Mouse (Mus musculus) heart, embryonic 12.5 days (tissue): ENCODE results near the gene Gnpda2. TPM values are rescaled to one million over a fixed set of nuclear protein-coding genes. Genes with fewer than 3 reads are reported as not detected.
A peak's percentile ranks its signal among the peaks of the same experiment; 100 is the strongest.

Experiments used
- ATAC-seq: fragments of 200-750 bp; cut with Nextera tagmentation; 2 replicates; pipeline ENCODE4 v1.8.0; 2017; ENCODE audit warnings: moderate TSS enrichment, moderate library complexity; ENCODE audit not compliant: insufficient number of reproducible peaks, low FRiP score
- H3K27ac ChIP-seq: fragments of 300-500 bp; sonication (generic); 2 replicates; pipeline ENCODE4 v1.5.1; 2016; ENCODE audit warnings: mild to moderate bottlenecking, moderate library complexity; ENCODE audit not compliant: poor library complexity, severe bottlenecking
- H3K27me3 ChIP-seq: fragments of 300-500 bp; sonication (generic); replicated peaks from 2 replicates; pipeline ENCODE4 v1.6.1; 2016; ENCODE audit warnings: mild to moderate bottlenecking, moderate library complexity
- H3K36me3 ChIP-seq: fragments of 300-500 bp; sonication (generic); 2 replicates; pipeline ENCODE4 v1.6.1; 2016; ENCODE audit warnings: mild to moderate bottlenecking, moderate library complexity
- H3K4me1 ChIP-seq: fragments of 300-500 bp; sonication (generic); replicated peaks from 2 replicates; pipeline ENCODE4 v1.6.1; 2016; ENCODE audit warnings: mild to moderate bottlenecking
- H3K4me2 ChIP-seq: fragments of 300-500 bp; sonication (generic); 2 replicates; pipeline ENCODE4 v1.6.1; 2016; ENCODE audit warnings: mild to moderate bottlenecking, moderate library complexity
- H3K4me3 ChIP-seq: fragments of 300-500 bp; sonication (generic); 2 replicates; pipeline ENCODE4 v1.5.1; 2016; ENCODE audit warnings: mild to moderate bottlenecking
- H3K9ac ChIP-seq: fragments of 300-500 bp; sonication (generic); 2 replicates; pipeline ENCODE4 v1.6.1; 2016; ENCODE audit warnings: mild to moderate bottlenecking, moderate library complexity
- H3K9me3 ChIP-seq: fragments of 300-500 bp; sonication (generic); replicated peaks from 2 replicates; pipeline ENCODE4 v1.6.1; 2016; ENCODE audit warnings: mild to moderate bottlenecking, moderate library complexity
- WGBS: fragments of 180-500 bp; shearing (Covaris S2); methylation state at CpG from one replicate; pipeline ENCODE4 v1.1.7; 2016; 5-methylcytosine and 5-hydroxymethylcytosine counted together
- polyA plus RNA-seq: library from polyadenylated mRNA; unstranded; fragments of >200 nt; fragmentation: Nextera tagmentation; extraction: Ambion mirVana; gene quantifications from 2 replicates; pipeline ENCODE4 v1.2.1, GENCODE M21; 2016

The Gnpda2 gene
- 28.0 and 29.8 TPM in 2 replicates for polyA plus RNA-seq

DNA sequence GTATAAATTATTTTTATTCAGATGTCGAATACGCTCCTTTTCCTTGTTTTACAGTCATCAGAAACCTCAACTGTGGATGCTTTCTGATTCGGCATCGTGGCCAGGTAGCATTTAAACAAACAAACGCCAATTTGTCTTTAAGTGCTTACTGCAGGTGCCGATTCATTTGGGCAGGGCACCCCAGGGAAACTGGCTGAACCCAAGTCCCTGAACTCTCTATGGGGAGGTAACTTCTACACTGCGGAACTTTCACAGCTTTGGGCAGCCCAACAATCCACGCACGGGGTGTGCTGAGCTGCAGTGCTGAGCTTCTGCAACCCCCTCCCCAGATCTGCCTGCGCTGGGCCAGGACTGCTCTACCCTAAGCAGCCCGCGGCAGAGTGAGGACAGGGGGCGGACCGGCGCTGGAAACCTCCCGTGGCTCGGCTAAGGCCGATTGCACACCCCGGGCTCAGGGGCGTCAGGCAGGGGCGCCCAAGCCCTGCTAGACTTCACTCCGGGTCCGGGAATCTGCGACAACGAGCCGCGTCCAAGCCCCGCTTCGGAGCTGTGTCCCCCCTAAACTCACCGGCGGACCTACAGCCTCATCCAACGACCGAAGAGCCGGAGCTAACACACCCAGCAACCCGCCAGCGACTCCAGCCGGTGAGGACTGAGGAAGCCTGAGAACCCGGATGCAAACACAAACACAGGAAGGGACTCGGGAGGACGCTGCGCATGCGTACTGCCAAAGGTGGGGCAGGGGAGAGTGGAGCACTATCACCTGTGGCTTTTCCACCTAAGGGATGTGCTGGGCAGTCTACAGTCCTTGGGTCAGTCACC lies at the start of gene Gnpda2:
Gene Gnpda2 (minus strand): TSS at position 701 of the 822 bp plus-strand sequence.
- Histone ChIP-seq H3K4me1 (peaks cover 7% of the 10 kb centered on the region; the same call in 1 of the 2 replicates), H3K27ac (peak within 1 kb of the TSS; percentile 62), H3K9me3 (no peaks in the 10 kb centered on the region), H3K4me3 (peak within 1 kb of the TSS; percentile 70), H3K9ac (peak within 1 kb of the TSS; percentile 84), H3K36me3 (peaks cover 10% of the 10 kb centered on the region), H3K27me3 (no peaks in the 10 kb centered on the region), H3K4me2 (peak within 1 kb of the TSS; percentile 82)
- peak; percentile 92 for ATAC-seq
- WGBS, result 3% methylated on average over 42 of the region's 42 CpGs

DNA sequence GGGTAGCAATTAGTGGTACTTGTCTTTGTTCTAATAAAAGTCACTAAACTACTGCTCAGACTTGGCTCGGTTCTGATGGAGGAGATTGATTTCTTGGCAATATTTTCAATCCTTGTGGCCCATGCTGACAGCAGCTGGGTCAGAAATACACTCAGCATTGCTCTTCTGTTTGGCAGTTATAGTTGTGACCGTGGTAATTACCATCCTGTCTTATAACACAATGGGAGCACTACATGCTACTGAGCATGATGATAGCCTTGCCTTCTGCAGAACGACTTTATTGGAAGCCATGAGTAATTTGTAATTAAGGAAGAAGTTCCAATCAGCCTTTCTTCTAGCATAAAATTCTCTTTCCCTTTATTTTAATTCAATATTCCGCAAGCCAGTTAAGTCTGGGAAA lies 42.6 kb upstream of the Gnpda2 start:
- H3K36me3 ChIP-seq, result no peaks in the 10 kb centered on the region
- H3K4me2 ChIP-seq, result no peak overlapping the region
- H3K4me3 ChIP-seq, result no peak overlapping the region
- H3K9me3 ChIP-seq, result no peaks in the 10 kb centered on the region
- no peak for ATAC-seq
- no peaks in the 10 kb centered on the region for H3K4me1 ChIP-seq
- no peak overlapping the region for H3K9ac ChIP-seq
- H3K27ac ChIP-seq, result no peak overlapping the region
- H3K27me3 ChIP-seq, result no peaks in the 10 kb centered on the region
- 64% methylated on average over 4 of the region's 4 CpGs for WGBS

DNA sequence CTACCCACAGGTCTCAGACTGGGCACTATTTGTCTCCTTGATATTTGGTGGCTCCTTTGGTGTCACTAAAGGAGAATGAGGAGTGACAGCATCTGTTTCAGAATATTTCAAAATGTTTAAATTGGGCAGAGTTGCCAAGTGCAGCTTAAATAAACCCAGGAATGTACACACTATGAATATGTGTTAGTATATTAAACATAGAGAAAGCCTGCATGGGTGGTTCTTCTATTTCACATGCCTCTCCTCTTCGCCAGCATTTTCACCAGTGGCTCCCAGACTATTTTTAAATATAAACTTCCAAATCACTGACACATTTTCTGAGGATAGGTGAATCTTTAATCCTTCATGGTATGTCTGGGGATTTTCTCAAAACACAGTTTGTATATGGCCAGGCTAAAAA lies 28.8 kb upstream of the Gnpda2 start:
- Histone ChIP-seq H3K4me2 (no peak overlapping the region), H3K4me1 (no peaks in the 10 kb centered on the region), H3K27ac (no peak overlapping the region), H3K4me3 (no peak overlapping the region), H3K9ac (no peak overlapping the region), H3K27me3 (no peaks in the 10 kb centered on the region), H3K9me3 (no peaks in the 10 kb centered on the region), H3K36me3 (no peaks in the 10 kb centered on the region)
- 71% methylated on average over 1 of the region's 1 CpGs for WGBS
- ATAC-seq, result no peak

DNA sequence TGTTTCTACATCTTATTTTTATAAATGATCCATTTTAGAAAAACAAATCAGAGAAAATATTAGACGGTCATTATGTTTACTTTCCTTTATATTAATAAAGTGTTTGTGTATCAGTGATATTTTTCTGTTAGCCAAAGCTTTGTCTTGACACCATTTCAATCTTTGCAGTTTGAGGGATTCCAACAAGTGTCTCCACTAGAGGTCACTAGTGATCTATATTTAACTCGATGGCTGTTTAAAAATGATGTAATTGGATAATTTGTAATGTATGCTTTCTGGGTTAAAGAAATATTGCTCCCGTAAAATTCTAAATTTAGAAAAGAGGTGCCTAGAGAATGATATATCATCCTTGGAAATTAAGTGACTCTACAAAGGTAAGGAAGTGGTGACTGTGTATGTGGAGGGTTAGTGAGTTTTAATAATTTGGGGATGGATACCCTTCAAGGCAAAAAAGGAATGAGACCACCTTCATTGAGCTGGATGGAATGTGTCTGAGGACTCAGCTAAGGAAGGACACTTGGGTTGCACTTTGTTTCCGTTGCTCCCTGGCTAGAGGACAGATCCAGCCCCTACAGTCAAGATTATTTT lies 21.2 kb upstream of the Gnpda2 start:
- H3K9ac ChIP-seq, result no peak overlapping the region
- no peaks in the 10 kb centered on the region for H3K4me1 ChIP-seq
- H3K27me3 ChIP-seq, result no peaks in the 10 kb centered on the region
- H3K4me2 ChIP-seq, result no peak overlapping the region
- ATAC-seq, result no peak
- H3K4me3 ChIP-seq, result no peak overlapping the region
- no peak overlapping the region for H3K27ac ChIP-seq
- whole genome bisulfite sequencing, result 24% methylated on average over 4 of the region's 4 CpGs
- no peaks in the 10 kb centered on the region for H3K36me3 ChIP-seq
- H3K9me3 ChIP-seq, result no peaks in the 10 kb centered on the region

DNA sequence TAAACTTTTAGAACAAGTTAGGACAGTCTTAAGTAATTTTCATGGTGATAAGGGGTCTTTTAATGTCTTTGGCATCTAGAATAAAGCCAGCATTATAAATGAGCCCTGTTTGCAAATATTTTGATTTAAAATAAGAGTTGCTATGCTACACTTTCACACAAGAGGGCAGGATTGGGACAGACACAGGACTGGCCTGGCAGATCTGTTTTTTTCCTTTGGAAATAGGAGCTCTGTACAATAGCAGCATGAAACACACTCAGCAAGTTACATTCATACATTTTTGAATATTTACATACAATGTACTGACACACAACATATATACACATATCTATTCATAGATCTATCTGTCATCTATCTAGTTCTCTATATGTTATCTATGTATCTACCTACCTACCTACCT lies 8.9 kb upstream of the Gnpda2 start:
- no peaks in the 10 kb centered on the region for H3K36me3 ChIP-seq
- no peak overlapping the region for H3K4me3 ChIP-seq
- H3K4me2 ChIP-seq, result no peak overlapping the region
- no peak for ATAC-seq
- H3K9ac ChIP-seq, result no peak overlapping the region
- H3K4me1 ChIP-seq, result no peaks in the 10 kb centered on the region
- H3K27ac ChIP-seq, result no peak overlapping the region
- no peaks in the 10 kb centered on the region for H3K27me3 ChIP-seq
- H3K9me3 ChIP-seq, result no peaks in the 10 kb centered on the region

DNA sequence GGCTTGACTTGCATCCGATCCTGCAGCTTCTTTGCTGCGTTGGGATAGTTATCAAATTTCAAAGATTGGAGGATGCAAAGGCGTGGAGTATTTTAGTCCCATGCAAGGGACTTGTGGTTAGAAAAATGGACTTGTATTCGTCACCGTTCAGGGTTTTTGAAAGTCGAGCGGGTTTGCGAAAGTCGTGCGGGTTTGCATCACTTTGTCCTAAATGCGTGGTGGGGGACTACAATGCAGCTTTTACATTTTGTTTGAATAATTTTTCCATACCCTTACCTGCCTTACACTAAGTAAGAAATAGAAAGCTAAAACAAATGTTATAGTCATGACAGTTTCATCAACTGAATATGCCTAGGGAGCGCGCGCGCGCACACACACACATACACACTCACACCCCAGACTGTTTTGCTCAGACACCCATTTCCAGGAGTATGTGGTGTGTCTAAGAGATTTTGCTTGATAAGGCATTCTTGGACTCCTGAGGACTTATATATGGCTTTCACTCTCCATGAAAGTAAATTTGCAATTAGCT lies 34.7 kb downstream of the Gnpda2 start:
- WGBS, result 14% methylated on average over 16 of the region's 16 CpGs
- peak overlapping the region; percentile 95 for H3K4me3 ChIP-seq
- H3K4me1 ChIP-seq, result no peaks in the 10 kb centered on the region
- H3K9me3 ChIP-seq, result no peaks in the 10 kb centered on the region
- H3K36me3 ChIP-seq, result peaks cover 19% of the 10 kb centered on the region
- ATAC-seq, result no peak
- peak overlapping the region; percentile 77 for H3K4me2 ChIP-seq
- no peaks in the 10 kb centered on the region for H3K27me3 ChIP-seq
- H3K9ac ChIP-seq, result peak overlapping the region; percentile 95
- H3K27ac ChIP-seq, result peak overlapping the region; percentile 86

DNA sequence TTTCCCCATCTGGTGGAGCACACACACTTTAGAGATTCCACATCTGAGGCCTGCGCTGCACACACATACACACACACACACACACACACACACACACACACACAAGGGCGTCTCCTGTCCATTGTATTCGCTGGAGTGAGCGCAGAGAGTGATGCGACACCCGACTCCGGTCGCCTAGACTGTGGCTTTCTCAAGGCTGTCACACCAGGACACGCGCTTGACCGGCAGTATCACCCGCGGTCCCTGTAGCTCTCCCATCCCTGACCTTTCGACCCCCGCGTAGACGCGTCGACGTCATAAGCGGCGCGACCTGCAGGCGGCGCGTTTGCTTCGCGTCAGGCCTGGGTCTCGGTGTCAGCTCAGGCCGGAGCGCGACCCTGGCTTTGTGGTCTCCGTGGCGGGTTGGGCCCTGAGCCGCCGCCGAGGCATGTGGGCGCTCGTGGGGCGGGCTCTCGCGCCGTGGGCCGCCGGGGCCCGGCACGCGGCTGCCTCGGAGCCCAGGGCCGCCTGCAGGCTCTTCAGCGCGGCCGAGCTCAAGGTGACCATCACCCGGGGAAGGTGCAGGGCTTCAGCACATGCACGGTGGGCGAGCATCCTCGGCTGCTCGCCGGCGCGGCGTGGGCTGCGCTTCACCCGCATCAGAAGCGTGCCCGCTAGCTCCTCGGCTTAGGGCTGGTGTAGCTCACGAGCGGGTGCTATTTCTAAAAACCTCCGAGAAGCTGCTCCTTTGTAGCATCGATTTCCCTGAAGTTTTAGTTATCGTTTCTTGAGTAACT lies 35.3 kb downstream of the Gnpda2 start, which contains the start of gene Guf1:
Gene Guf1 (plus strand): TSS at position 296 of the 776 bp plus-strand sequence.
- peak; percentile 93 for ATAC-seq
- H3K9me3 ChIP-seq, result no peaks in the 10 kb centered on the region
- 1% methylated on average over 72 of the region's 72 CpGs for WGBS
- H3K9ac ChIP-seq, result peak within 1 kb of the TSS; percentile 95
- peak within 1 kb of the TSS; percentile 95 for H3K4me3 ChIP-seq
- H3K27me3 ChIP-seq, result no peaks in the 10 kb centered on the region
- no peaks in the 10 kb centered on the region for H3K4me1 ChIP-seq
- H3K27ac ChIP-seq, result peak within 1 kb of the TSS; percentile 86
- H3K4me2 ChIP-seq, result peak within 1 kb of the TSS; percentile 77
- peaks cover 17% of the 10 kb centered on the region for H3K36me3 ChIP-seq

DNA sequence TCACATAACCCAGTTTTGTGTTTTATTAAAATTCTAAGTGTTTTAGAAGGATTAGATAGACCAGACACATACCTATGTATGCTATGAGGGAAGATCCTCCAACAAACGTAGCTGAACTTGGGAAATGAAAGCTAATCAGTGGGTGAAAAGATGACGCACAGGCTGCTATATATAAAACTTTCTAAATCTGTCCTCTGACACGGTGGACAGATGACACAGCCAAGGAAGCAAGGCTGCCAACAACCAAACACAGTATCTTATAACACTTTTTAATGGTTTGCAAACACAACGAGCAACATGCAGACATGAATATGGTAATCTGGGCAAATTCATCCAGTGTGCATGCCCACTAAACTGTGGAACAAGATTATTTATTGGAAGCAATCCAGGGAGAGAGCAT lies 49.7 kb downstream of the Gnpda2 start, which contains the start of gene Yipf7:
Gene Yipf7 (minus strand): TSS at position 160 of the 400 bp plus-strand sequence.
- H3K36me3 ChIP-seq, result no peaks in the 10 kb centered on the region
- no peak within 1 kb of the TSS for H3K4me3 ChIP-seq
- no peaks in the 10 kb centered on the region for H3K9me3 ChIP-seq
- 37% methylated on average over 4 of the region's 4 CpGs for WGBS
- 0 out of 2 replicates have a peak, but pooled peaks cover 2% of the 10 kb centered on the region for H3K4me1 ChIP-seq
- no peaks in the 10 kb centered on the region for H3K27me3 ChIP-seq
- H3K9ac ChIP-seq, result no peak within 1 kb of the TSS
- peak within 1 kb of the TSS; percentile 7; the same call in 1 of the 2 replicates for H3K4me2 ChIP-seq
- no peak for ATAC-seq
- no peak within 1 kb of the TSS for H3K27ac ChIP-seq

DNA sequence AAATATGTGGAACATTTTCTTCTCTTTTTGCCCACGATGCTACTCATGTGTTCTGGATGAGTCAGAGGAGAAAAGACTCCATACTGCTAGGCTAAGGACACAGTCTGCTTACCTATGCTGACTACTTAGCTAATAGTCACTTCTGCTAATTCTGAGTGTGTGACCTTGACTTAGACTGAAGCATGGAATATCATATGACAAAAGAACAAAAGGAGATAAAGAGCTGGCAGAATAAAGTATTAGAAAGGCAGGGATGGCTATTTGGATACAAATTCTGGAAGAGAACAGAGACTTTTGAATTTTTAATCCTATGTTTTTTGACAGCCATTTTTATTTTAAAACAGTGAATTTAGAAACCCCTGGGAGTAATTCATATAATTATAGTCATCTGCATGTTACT lies 50.5 kb downstream of the Gnpda2 start:
- Histone ChIP-seq H3K9me3 (no peaks in the 10 kb centered on the region), H3K9ac (no peak overlapping the region), H3K4me1 (0 out of 2 replicates have a peak, but pooled peaks cover 2% of the 10 kb centered on the region), H3K27me3 (no peaks in the 10 kb centered on the region), H3K27ac (no peak overlapping the region), H3K4me2 (no peak overlapping the region), H3K36me3 (no peaks in the 10 kb centered on the region), H3K4me3 (no peak overlapping the region)
- 61% methylated on average over 1 of the region's 1 CpGs for WGBS
- ATAC-seq, result no peak

DNA sequence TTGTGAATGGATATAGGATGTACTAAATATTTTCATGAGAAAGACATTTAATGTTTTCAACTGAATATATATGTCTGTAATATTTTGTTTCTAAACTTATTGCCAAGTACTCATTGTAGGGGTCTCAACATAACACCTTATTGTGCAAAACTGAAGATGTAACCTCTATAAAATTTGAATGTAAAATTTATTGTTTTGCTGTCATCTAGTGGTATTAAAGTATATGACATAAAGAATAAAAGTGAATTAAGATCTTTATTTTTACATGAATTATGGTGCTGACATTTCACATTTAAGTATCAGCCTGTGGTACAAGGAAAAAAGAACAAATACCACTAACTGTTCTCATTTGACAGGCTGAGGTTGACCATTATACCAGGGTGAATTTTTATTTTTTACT lies 68.2 kb downstream of the Gnpda2 start:
- no peaks in the 10 kb centered on the region for H3K27me3 ChIP-seq
- ATAC-seq, result no peak
- H3K9ac ChIP-seq, result no peak overlapping the region
- H3K4me2 ChIP-seq, result no peak overlapping the region
- H3K27ac ChIP-seq, result no peak overlapping the region
- H3K9me3 ChIP-seq, result no peaks in the 10 kb centered on the region
- no peaks in the 10 kb centered on the region for H3K4me1 ChIP-seq
- H3K36me3 ChIP-seq, result no peaks in the 10 kb centered on the region
- no peak overlapping the region for H3K4me3 ChIP-seq
